Mouse (Mus musculus) heart, postnatal 36 days (tissue): ENCODE results near the gene Robo1. TPM values are rescaled to one million over a fixed set of nuclear protein-coding genes. Genes with fewer than 3 reads are reported as not detected.
"Not testable (repeated sequence)": the region's sequence is repeated elsewhere in the genome, so short reads cannot be mapped to it uniquely, and the experiment has no call there.

Experiments
- DNase-seq, 2 experiments: peaks; one replicate each; pipeline ENCODE4 v3.0.0; 2021 to 2022
- intact Hi-C: fragments of 180-260 bp; cut with DNase I; formaldehyde crosslinking; loops from one replicate; pipeline ENCODE4 v1.15.1; 2025
- total RNA-seq, 2 experiments: library from RNA; stranded (reverse); gene quantifications; 2 replicates each; pipeline ENCODE4 v1.2.3; 2021

Robo1 gene
- total RNA-seq, 2 experiments from 2014 or later: 1.4 TPM

DNA sequence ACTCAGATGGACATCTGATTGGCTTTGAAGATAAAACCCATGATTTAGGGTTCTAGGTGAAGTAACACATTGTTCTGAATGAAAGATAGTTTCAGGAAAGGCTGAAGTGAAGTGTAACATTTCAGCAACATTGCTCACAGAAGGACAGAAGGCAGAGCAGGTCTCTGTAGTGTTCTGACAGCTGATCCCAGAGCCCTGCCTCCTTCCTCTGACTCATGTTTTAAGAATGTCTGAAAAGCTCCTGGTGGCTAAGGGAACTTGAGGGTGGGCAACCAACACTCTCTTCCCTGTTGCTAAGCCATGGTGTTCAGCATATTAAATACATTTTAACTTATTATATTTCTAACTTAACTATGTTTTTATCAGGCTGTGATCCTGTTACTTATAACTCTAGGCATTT lies 126.3 kb downstream of the Robo1 start:
- intact Hi-C loops: no loop called here
- no peak for DNase-seq

DNA sequence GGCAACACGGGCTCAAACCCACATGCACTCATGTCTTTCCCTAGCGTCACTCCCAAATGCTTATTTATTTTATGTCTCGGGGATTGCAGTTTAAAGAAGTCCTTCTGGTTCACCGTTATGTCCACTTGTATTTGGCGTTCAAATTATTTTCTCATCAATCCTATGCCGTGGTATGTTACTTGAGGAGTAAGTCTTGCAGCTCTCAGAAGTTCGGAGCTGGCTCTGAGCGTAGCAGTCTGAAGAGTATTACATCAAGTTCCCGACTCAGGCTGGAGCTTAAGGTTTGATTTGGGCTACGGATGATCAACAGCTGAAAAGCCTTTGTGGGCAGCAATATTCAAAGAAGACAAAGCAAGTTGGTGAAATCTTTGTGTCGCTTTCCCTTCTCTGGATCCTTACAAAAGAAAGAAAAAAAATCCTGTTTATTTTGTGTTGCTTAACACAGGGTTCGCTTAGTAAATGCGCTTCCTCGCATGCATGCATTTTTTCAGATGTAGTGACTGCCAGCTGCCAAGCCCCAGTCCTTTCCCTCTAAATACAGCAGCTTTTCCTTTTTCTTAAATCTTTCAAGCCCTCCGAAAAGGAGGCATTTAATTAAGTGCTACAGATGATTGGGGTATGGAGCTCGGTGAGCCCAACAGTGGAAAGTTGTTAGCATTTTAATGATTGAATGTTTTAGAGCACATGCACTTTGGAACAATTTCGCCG lies 136.5 kb downstream of the Robo1 start:
- DNase-seq: peak in 1 of 2 experiments; percentile 3
- intact Hi-C loops: no loop called here

DNA sequence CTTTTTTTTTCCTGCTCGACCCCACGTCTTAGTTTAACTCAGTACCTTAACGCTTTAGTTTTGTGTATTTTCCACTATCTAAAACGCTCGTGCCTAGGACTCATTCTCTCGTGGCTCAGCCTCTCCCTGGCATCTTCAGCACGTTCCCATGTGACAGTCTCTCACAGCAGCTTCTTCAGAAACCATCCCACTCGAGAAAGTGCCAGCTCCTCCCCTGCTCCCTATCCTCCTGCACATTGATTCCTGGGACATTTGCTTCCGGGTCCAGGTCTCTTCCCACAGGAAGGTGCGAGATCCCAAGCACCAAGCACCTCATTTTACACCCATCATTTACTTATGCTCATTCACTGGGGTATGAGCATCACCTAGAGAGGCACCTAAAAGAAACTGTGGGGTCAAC lies 150.0 kb downstream of the Robo1 start:
- intact Hi-C loops: no loop called here
- DNase-seq: no peak

DNA sequence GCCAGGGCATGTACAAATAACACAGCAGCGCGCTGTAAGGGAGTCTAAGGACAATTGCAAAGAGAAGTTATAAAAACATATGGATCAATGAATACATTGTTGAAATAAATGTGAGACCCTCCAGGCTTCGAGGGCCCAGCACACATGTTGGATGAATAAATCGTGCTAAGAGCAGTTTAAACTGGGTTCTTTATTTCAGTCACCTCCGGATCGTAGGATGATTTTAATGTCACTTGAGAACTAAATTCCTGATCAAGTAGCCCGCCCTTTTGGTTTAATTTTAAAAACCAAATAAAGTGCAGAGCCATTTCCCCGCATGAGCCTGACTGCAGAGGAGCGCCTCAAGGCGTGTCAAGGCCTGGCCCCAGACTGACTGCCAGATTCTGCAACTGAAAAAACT lies 150.5 kb downstream of the Robo1 start:
- no peak for DNase-seq
- intact Hi-C loops: no loop called here

DNA sequence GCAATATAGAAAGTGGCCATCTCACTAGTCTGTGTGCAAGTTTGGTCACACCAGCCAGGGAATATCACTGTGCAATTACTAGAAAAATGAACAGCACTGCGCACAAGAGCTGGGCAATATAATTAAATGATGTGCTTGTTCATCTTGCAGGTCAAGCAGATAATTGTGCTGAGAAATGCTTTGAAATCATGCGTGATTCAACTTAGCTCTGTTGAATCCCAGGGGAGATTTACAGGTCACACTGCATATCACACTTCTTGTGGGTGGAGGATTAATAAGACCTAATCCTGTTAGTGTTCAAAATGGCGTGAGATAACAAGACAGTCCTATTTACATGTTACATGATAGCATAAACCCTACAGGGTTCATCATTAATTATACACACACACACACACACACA lies 157.6 kb downstream of the Robo1 start:
- DNase-seq: no peak
- intact Hi-C loops: no loop called here

DNA sequence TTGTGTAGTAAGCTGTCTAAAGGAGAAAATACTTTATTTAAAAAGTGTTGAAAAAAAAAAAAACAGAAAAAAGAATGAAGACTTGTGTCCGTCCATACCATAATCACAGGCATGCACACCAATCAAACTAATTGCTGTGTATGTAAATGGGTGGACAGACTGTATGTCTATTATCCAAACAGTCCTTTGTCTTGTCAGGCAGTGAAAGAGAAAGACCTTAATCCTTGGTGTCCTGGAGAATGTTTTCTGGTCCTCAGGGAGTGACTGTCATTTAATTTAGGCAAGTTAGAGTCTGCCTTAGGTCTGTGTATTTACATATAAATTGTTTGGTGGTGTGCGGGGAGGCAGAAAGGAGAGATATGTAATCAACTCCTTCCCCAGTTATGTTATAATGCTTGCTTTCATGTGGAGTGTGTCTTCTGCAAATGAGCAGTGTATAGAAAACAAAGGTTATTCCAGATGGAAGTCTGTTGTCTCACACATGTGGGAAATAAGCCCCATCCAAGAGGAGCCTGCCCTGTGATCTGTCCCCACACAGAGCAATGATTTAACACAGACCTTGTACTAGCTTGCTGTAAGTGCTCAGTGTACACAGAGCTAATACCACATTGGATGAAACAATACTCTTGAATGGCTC lies 162.0 kb downstream of the Robo1 start:
- intact Hi-C loops: no loop called here
- DNase-seq: no peak

DNA sequence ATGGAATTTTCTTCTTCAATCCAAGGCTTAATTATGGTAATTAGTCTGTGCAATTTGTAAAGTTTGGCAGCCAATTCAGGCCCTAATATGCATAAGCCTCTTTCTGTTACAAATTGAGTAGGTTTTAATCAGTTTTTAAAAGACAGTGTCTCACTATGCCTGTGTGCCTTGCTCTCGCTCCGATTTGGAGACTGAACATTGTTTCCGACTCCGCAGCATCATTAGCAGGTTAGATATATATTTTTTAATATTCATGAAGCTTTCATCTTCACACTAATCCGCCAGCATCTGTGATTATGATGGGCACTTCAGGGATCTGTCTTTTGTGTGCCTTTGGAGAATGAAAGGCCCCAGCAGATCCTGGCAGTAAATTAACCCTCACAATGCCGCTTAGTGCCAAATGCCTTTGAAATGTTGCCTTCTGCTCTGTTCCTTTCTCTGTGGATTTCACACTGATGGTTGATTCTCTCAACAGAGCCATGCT lies 202.7 kb downstream of the Robo1 start:
- intact Hi-C loops: no loop called here
- DNase-seq: no peak

DNA sequence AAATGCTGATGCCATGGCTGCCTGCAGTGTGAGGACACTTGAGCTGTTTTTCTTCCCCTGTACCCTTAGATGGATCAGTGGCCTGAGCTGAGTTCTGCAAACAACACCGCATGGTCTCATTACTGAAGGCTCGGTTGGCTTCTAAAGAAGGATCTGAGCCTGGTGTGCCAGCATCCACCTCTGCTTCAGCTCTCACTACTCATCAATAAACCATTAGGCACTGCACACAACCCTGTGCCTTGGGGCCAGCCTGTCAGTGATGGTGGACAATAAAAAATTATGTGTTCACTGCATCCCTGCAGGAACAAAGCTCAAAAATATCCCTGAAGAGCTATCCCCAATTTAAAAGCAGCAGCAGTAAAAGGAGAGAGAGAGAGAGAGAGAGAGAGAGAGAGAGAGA lies 223.2 kb downstream of the Robo1 start:
- DNase-seq: no peak
- intact Hi-C loops: no loop called here

DNA sequence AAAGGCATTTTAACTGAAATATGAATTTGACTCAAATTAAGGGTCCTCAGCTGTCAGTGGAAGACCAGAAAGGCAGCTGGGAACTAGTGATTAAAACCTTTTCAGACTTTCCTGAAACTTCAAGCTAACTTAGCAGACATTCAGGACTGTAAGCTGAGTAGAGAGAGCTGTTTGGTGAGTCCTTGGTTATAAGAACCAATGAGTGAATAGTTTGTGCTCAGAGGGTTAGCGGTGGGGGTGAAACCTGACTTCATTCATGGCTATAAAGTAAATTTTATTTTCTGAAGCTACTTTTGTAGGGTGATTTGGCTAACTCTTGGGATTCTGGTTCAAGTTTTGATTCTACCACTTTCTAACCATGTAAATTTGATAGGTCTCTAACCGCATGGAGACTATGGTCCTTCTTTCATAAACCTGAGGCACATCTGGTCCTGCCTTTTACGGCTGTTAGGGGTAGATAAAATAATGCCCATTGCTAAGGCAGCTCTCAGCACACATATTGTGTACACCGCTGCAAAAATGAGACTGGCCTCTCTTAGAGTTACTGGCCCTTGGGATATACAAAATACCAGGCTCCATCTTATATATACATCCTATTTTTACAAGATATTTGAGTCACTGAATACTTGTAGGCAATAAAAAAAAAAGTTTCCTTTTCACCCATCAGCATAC lies 225.9 kb downstream of the Robo1 start:
- no peak for DNase-seq
- intact Hi-C loops: no loop called here

DNA sequence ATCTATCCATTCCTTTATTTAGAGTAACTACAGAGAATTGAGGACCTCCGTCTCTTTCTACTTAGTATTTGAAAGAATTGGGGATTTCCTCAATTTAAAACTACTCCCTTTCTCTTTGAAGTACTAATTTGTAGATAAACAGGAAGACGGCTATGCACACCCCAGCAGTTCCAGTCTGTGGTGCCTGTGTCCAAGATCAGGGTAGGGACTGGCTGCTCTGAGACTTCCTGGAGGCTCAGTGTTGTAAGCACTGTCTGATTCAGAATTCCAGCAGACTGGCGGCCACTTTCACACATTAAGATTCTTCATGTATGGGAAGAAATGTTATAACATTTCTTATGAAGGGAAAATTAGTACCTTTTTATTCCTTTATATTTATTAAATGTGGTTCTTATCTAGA lies 230.1 kb downstream of the Robo1 start:
- DNase-seq: no peak
- intact Hi-C loops: no loop called here

DNA sequence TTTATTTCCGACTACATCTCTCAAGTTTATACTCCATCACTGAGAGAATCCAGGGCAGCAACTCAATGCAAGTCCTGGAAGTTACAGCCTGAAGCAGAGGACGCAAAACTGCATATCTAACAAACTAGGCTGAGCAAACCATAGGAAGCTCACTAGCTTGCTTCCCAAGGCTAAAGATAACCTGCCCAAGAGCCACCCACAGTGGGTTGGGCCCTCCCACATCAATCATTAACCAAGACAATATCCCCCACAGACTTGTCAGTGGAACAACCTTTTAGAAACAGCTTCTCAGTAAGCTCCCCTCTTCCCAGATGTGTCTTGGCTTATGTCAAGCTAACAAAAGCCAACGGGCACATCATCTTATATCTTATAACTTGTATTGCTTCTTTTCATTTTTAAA lies 235.8 kb downstream of the Robo1 start:
- DNase-seq: no peak
- intact Hi-C loops: no loop called here

DNA sequence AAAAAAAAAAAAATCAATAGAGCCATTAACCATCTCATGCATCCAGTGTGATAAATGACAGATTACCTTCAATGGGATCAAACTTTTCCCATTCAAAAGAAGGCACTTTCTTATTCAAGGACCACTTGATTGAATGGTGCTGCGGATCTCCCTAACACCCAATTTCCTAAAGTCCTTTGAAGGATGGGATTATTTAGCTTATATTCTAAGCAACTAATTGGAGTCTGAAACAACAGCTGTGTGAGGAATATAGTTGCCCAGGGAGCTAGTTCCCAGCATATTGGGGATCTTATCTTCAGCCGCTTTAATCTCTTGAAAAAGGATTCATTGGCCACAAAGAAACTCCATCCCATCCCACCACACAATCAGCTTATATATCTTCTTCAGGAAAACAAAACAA lies 236.8 kb downstream of the Robo1 start:
- no peak for DNase-seq
- intact Hi-C loops: no loop called here

DNA sequence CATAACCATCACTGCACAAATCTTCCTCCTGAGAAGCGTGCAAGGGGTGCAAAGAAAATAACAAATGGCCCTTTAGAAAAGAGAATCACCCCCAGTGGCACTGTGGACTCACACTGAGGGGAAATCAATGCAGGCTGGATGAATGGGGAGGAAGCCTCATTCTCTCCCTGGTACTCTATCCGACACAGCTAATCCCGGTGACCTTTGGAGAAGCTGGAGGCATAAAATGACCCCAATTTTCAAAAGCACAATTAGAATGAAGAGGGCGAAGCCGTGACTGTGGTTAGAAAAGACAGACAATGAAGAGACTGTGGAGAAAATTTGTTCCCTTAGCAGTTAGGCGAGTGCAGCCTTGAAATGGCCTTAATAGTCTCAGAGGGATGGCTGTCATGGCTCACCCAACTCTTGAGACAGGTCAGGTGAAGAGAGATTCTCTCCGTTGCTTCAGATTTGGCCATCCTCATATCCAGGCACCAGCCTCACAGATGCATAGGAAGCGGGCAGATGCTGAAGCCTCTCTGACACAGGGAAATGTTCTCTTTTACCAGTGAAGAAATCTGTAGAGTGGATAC lies 243.7 kb downstream of the Robo1 start:
- intact Hi-C loops: no loop called here
- no peak for DNase-seq

DNA sequence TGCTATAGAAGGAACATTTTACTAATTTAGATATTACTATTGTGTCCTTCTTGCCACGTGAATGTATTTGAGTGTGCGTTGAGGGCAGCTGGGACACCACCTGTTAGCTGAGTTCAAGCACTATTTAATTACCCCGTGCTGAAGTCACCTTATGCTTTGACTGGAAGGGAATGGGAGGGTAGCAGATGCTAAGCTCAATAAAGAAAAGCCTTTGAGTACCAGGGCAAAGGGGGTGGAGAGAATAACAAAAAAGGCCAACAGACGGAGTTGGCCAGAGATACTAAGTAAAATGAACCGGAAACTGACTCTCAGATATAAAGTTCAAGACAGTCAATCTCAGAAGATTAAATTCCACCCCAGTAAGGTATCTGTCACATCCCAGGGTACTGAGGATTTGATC lies 245.6 kb downstream of the Robo1 start:
- intact Hi-C loops: no loop called here
- no peak for DNase-seq

DNA sequence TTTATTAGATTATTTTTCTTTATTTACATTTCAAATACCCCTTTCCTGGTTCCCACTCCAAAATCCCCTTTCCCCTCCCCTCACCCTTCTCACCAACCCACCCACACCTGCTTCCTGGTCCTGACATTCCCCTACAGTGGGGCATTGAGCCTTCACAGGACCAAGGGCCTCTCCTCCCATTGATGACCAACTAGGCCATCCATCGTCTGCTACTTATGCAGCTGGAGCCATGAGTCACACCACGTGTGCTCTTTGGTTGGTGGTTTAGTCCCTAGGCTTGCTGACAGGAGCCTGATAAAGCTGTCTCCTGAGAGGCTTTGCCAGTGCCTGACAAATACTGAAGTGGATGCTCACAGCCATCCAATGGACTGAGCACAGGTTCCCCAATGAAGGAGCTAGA lies 254.0 kb downstream of the Robo1 start:
- intact Hi-C loops, DNase-seq: not testable (repeated sequence)

DNA sequence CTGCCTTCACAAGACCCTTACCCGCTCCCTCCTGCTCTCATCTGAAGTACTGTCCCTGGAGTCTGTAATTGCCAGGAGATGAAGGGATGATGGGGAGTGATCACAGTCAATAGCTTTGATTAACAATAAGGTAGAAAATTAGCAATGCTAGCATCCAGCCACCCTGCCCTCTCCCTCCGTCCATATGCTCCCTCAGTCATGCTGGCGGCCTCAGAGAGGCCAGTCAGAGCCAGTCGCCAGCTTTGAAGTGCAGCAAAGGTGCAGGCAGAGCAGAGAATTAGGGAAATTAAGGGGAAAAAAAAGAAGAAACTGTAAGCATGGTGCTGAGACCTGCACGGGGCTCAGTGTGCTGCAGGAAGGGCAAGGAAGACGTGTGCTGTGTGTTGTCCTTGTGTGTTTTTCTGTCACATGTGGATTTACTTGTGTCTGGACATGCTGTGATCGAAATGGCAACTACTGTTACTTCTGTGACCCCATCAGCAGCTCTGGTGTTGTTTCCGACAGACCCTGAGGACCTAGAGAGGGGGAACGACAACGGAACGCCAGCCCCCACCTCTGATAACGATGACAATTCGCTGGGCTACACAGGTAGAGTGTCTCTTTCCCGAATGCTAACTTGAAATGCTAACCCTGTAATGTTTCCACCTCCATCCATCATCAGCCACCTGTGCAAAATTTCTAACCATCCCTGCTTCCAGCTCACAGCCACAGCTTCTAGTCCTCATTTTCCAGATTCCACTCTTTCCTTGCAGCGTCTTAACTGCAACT lies 255.3 kb downstream of the Robo1 start:
- intact Hi-C loops: no loop called here
- DNase-seq: no peak

DNA sequence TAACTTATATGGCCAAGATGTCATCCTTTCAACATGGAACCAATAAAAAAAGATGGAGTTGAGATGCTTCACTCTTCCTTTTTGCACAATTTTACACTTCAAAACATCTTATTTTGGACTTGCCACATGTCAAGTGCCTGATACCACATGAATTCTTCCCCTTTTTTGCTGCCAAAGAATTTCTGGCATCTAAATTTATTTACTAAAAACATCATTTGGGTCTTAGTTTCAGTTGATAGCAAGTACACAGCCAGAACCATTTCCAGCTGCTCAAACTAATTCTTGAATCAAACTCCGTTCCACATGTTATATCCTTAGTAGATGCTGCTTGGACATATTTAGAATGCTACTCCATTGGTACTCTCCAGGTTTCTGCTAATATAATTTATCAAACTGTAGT lies 267.1 kb downstream of the Robo1 start:
- no peak for DNase-seq
- intact Hi-C loops: no loop called here

DNA sequence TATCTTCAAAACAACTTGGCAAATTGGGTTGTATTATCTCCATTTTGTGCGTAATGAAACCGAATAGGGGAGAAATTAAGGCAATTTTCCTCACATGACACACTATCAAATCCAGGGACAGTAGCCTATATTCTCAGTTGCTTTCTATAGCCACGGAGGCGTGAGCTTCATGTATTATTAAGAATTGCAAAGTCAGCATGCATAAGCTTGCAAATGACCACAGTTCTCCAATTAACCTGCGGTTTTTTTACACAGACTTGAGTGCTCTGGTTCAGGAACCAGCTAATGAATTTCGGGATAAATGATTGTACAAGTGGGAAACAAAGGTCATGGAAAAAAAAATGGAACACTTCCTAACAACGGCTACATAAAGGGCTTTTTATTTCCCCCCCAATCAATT lies 268.9 kb downstream of the Robo1 start:
- no peak for DNase-seq

DNA sequence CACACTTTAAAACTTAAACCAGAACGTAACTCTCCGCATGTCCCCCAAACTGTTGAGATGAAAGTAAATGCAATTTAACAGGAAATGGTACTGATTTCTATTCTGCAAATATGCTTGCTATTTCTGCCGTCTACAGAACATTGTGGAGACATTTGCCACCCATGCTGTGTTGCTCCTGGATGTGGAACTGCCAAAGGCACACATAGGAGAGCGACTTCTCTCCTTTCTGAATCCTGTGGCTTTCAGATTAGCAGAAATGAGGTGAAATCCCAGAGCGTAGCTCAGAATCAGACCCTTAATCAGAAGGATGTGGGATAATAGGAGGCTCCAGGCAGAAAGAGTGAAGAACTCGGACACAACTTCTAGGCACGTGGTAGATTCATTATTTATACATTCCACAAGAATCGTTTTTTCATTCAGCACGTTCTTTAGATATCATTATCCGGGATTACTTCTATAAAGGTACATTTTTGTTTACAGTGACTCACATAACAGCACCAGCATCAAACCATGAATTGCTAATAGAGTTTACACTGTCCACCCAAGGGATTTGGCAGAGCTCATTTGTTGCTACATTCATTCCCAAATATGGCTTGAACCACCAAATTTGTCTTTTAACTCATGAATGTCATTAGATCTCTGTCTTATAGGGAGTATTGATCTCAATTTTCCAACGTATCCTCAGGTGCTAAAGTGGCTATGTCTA lies 276.5 kb downstream of the Robo1 start:
- intact Hi-C loops: no loop called here

More for the DNA sequence above, 268.9 kb downstream of the Robo1 start:
- intact Hi-C loops: no loop called here

DNA sequence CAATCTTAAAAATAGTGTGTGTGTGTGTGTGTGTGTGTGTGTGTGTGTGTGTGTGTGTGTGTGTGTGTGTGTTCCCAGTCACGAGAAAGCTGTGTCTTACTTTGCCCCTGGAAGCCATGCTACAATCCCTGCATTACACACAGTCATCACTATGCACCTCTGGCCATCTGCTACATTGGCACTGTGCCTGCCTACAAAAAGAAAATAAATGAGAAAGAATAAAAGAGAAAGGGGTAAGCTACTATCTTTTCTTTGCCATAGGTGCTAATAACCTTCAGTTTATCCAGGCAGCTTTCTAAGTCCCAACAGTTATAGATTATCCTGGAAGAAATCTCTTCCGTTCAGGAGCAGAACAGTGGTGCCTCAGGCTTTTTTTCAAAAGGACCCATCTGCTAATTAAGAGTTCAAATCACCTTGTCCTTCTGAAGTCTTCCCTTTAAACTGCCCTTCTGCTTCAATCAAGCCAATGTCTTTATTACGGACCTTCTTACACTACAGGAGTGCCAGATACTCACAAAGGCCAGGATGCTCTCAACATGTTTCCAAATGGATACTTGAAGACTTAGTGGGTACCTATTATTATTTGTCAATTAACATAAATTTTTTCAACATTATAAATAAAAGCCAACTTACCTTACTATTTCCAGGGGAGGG lies 277.2 kb downstream of the Robo1 start:
- no peak for DNase-seq
- intact Hi-C loops: no loop called here

More for the DNA sequence above, 276.5 kb downstream of the Robo1 start:
- no peak for DNase-seq
